Mouse (Mus musculus): Measurements from ENCODE around the gene Mov10. TPM values are rescaled to one million over a fixed set of nuclear protein-coding genes. Genes with fewer than 3 reads are reported as not detected.
A peak's percentile ranks its signal among the peaks of the same experiment; 100 is the strongest.

Gene Mov10
- total and polyA plus RNA-seq, 3 experiments, result 7.2 to 31.9 (median 18.4) TPM

- H3K4me3 ChIP-seq (replicated peaks in 1 of 3; ENCODE audit: low read depth in 2 of 3, low read length in 2 of 3, poor library complexity in 1 of 3), result peak overlapping the region; percentile 80 to 90 (median 88)
- no peaks in the 10 kb centered on the region for H3K9me3 ChIP-seq (replicated peaks; ENCODE audit: low read length)
- H3K79me2 ChIP-seq (replicated peaks; ENCODE audit: control insufficient read depth, extremely low read depth, insufficient read depth, poor library complexity, severe bottlenecking), result no peaks in the 10 kb centered on the region
- H3K36me3 ChIP-seq (replicated peaks in 1 of 2; ENCODE audit: control insufficient read depth in 1 of 2, insufficient read depth in 1 of 2, low read length in 1 of 2), result peaks cover 7 to 26% of the 10 kb centered on the region in 2 experiments
- in situ Hi-C loops (cut with MboI; ENCODE audit: low pct_ligation_motif_present, low pct_unique_long_range_greater_than_20kb, low sequenced_read_pairs) (no loop called here), dilution Hi-C loops (cut with MboI; ENCODE audit: extremely low pct_ligation_motif_present, extremely low pct_unique_long_range_greater_than_20kb, low sequenced_read_pairs) (no loop called here)
- H3K4me2 ChIP-seq (ENCODE audit: insufficient read depth, low read depth, poor library complexity, severe bottlenecking), result peak overlapping the region; percentile 38
- peaks cover 10 to 60% of the 10 kb centered on the region in 2 experiments for H3K4me1 ChIP-seq (ENCODE audit: control insufficient read depth in 1 of 2, insufficient read depth in 2 of 2)
- TF ChIP-seq SIN3A (IDR thresholded peaks at IDR 0.05; ENCODE audit: low read length), result peak; percentile 5; the same call in 1 of the 2 replicates
- no peak for TF ChIP-seq MYC (IDR thresholded peaks at IDR 0.05; ENCODE audit: low read depth, low read length)
- H3K27ac ChIP-seq (ENCODE audit: insufficient read depth, low read depth), result 0 out of 2 replicates have a peak overlapping the region, but pooled peaks have one; percentile 50
- no peaks in the 10 kb centered on the region for H3K27me3 ChIP-seq (replicated peaks)
- H3K9ac ChIP-seq (ENCODE audit: insufficient read depth, low read depth), result peak overlapping the region; percentile 87
- DNase-seq (ENCODE audit: extremely low read depth), result no peak
Measured at GRCm38 (mm10) chr3:104818749-104819134, 379 bp upstream of the Mov10 start.

GRCm38 (mm10) chr3:104817481-104817990, 827 bp downstream of the Mov10 start:
- dilution Hi-C loops (cut with MboI; ENCODE audit: extremely low pct_ligation_motif_present, extremely low pct_unique_long_range_greater_than_20kb, low sequenced_read_pairs), result no loop called here
- H3K79me2 ChIP-seq (replicated peaks; ENCODE audit: control insufficient read depth, extremely low read depth, insufficient read depth, poor library complexity, severe bottlenecking), result no peaks in the 10 kb centered on the region
- no peak for DNase-seq (ENCODE audit: extremely low read depth)

GRCm38 (mm10) chr3:104816130-104816529, 2.2 kb downstream of the Mov10 start:
- H3K79me2 ChIP-seq (replicated peaks; ENCODE audit: control insufficient read depth, extremely low read depth, insufficient read depth, poor library complexity, severe bottlenecking), result no peaks in the 10 kb centered on the region
- 0 out of 4 replicates have a peak, but pooled peaks of 1 of the 2 experiments have one; percentile 7 for TF ChIP-seq CTCF (conservative IDR thresholded peaks at IDR 0.05 in 1 of 2, IDR thresholded peaks at IDR 0.05 in 1 of 2; ENCODE audit: low read depth in 2 of 2, low read length in 2 of 2)
- no peak for TF ChIP-seq ETS1 (conservative IDR thresholded peaks at IDR 0.05; ENCODE audit: low read depth, low read length)
- no peak for TF ChIP-seq MXI1 (IDR thresholded peaks at IDR 0.05; ENCODE audit: low read depth, low read length)
- TF ChIP-seq BHLHE40 (IDR thresholded peaks at IDR 0.05; ENCODE audit: low read depth, low read length), result no peak
- no peaks in the 10 kb centered on the region for H3K27me3 ChIP-seq (replicated peaks)
- no peaks in the 10 kb centered on the region for H3K9me3 ChIP-seq (replicated peaks; ENCODE audit: low read length)
- dilution Hi-C loops (cut with MboI; ENCODE audit: extremely low pct_ligation_motif_present, extremely low pct_unique_long_range_greater_than_20kb, low sequenced_read_pairs) (no loop called here), in situ Hi-C loops (cut with MboI; ENCODE audit: low pct_ligation_motif_present, low pct_unique_long_range_greater_than_20kb, low sequenced_read_pairs) (no loop called here)
- H3K27ac ChIP-seq (ENCODE audit: insufficient read depth, low read depth), result no peak overlapping the region
- no peak overlapping the region for H3K9ac ChIP-seq (ENCODE audit: insufficient read depth, low read depth)
- H3K4me1 ChIP-seq (ENCODE audit: control insufficient read depth in 1 of 2, insufficient read depth in 2 of 2), result peaks cover 14 to 58% of the 10 kb centered on the region in 2 experiments
- no peak overlapping the region for H3K4me2 ChIP-seq (ENCODE audit: insufficient read depth, low read depth, poor library complexity, severe bottlenecking)
- H3K4me3 ChIP-seq (replicated peaks in 1 of 3; ENCODE audit: low read depth in 2 of 3, low read length in 2 of 3, poor library complexity in 1 of 3), result no peak overlapping the region
- H3K36me3 ChIP-seq (replicated peaks in 1 of 2; ENCODE audit: control insufficient read depth in 1 of 2, insufficient read depth in 1 of 2, low read length in 1 of 2), result peaks cover 2 to 20% of the 10 kb centered on the region in 2 experiments
- DNase-seq (ENCODE audit: extremely low read depth), result no peak

More at GRCm38 (mm10) chr3:104817481-104817990, 827 bp downstream of the Mov10 start:
- Histone ChIP-seq H3K27me3 (replicated peaks) (no peaks in the 10 kb centered on the region), H3K9me3 (replicated peaks; ENCODE audit: low read length) (no peaks in the 10 kb centered on the region), H3K9ac (ENCODE audit: insufficient read depth, low read depth) (peak overlapping the region; percentile 87), H3K4me1 (ENCODE audit: control insufficient read depth in 1 of 2, insufficient read depth in 2 of 2) (peaks cover 11 to 58% of the 10 kb centered on the region in 2 experiments), H3K4me2 (ENCODE audit: insufficient read depth, low read depth, poor library complexity, severe bottlenecking) (peak overlapping the region; percentile 92), H3K36me3 (replicated peaks in 1 of 2; ENCODE audit: control insufficient read depth in 1 of 2, insufficient read depth in 1 of 2, low read length in 1 of 2) (peaks cover 7 to 25% of the 10 kb centered on the region in 2 experiments), H3K4me3 (replicated peaks in 1 of 3; ENCODE audit: low read depth in 2 of 3, low read length in 2 of 3, poor library complexity in 1 of 3) (peak overlapping the region; percentile 80 to 90 (median 88)), H3K27ac (ENCODE audit: insufficient read depth, low read depth) (peak overlapping the region; percentile 50)
- in situ Hi-C loops (cut with MboI; ENCODE audit: low pct_ligation_motif_present, low pct_unique_long_range_greater_than_20kb, low sequenced_read_pairs), result no loop called here
- TF ChIP-seq UBTF (IDR thresholded peaks at IDR 0.05; ENCODE audit: low read depth, low read length) (0 out of 2 replicates have a peak, but pooled peaks have one; percentile 63), EP300 (IDR thresholded peaks at IDR 0.05; ENCODE audit: low read length) (no peak)
